8 mouse cellular contexts compared by ENCODE assay signal in genomic region chr10:62885969-62886798, GRCm38 (mm10). TPM values are rescaled to one million over a fixed set of nuclear protein-coding genes. Genes with fewer than 3 reads are reported as not detected.
DNase-seq lines count a peak whose midpoint lies in the region; ATAC-seq and TF ChIP-seq lines count a peak whose summit lies in the region.

No protein-coding gene starts in this region.

- H3K27me3 ChIP-seq in heart, embryonic 16.5 days (ENCODE audit: control insufficient read depth, insufficient read depth, low read length) = no peaks in the 10 kb centered on the region
- no peaks in the 10 kb centered on the region for H3K27me3 ChIP-seq in limb, embryonic 15.5 days

- peak overlapping the region; percentile 78 for H3K9ac ChIP-seq in heart, embryonic 16.5 days (ENCODE audit: low read length)
- peak overlapping the region; percentile 64 for H3K9ac ChIP-seq in limb, embryonic 15.5 days

- DNase-seq in left cerebral cortex, adult 2 months (ENCODE audit: extremely low spot score in 1 of 2, low spot score in 2 of 2) = no peak
- DNase-seq in left cerebral cortex, adult 11 months (ENCODE audit: low spot score) = no peak
- no peak for DNase-seq in left cerebral cortex, adult 18-20 months (ENCODE audit: low spot score in 2 of 2)
- no peak for DNase-seq in right cerebral cortex, adult 18-20 months

- TF ChIP-seq CTCF in left cerebral cortex, adult 2 months (IDR thresholded peaks at IDR 0.05) = no peak

- peak overlapping the region; percentile 50 for H3K4me3 ChIP-seq in left cerebral cortex, adult 2 months
- H3K4me3 ChIP-seq in brown adipose tissue, adult 24 weeks (ENCODE audit: insufficient read depth, low read depth, low read length) = peak overlapping the region; percentile 50
- H3K4me3 ChIP-seq in heart, embryonic 16.5 days (ENCODE audit: low read length) = peak overlapping the region; percentile 75
- peak overlapping the region; percentile 64 for H3K4me3 ChIP-seq in limb, embryonic 15.5 days

- under 1% methylated on average over 38 of the region's 38 CpGs for WGBS in heart, embryonic 16.5 days
- under 1% methylated on average over 38 of the region's 38 CpGs for WGBS in limb, embryonic 15.5 days

- H3K36me3 ChIP-seq in heart, embryonic 16.5 days (ENCODE audit: control insufficient read depth, insufficient read depth) = no peaks in the 10 kb centered on the region
- H3K36me3 ChIP-seq in limb, embryonic 15.5 days = no peaks in the 10 kb centered on the region

- H3K9me3 ChIP-seq in heart, embryonic 16.5 days (replicated peaks; ENCODE audit: control insufficient read depth, low read length) = no peaks in the 10 kb centered on the region
- no peaks in the 10 kb centered on the region for H3K9me3 ChIP-seq in limb, embryonic 15.5 days

- peak; percentile 41 for ATAC-seq in heart, embryonic 16.5 days (replicated peaks; ENCODE audit: extremely low read depth, insufficient read depth, low FRiP score)
- ATAC-seq in limb, embryonic 15.5 days (ENCODE audit: insufficient number of reproducible peaks, low FRiP score, low TSS enrichment, low read depth) = no peak
- ATAC-seq in monocyte, adult 5-6 weeks (replicated peaks; ENCODE audit: insufficient number of reproducible peaks, low FRiP score, low TSS enrichment, poor library complexity, severe bottlenecking) = peak; percentile 68

- peak overlapping the region; percentile 94 for H3K4me2 ChIP-seq in heart, embryonic 16.5 days (ENCODE audit: low read depth, low read length)
- peak overlapping the region; percentile 90 for H3K4me2 ChIP-seq in limb, embryonic 15.5 days

- intact Hi-C loops in left cerebral cortex, adult 2 months (cut with DNase I) = no loop called here

- no peaks in the 10 kb centered on the region for H3K4me1 ChIP-seq in brown adipose tissue, adult 24 weeks (ENCODE audit: control insufficient read depth, insufficient read depth, insufficient read length, low read length)
- H3K4me1 ChIP-seq in heart, embryonic 16.5 days (ENCODE audit: control insufficient read depth, insufficient read depth, low read length) = peaks cover 8% of the 10 kb centered on the region; the same call in 1 of the 2 replicates
- H3K4me1 ChIP-seq in limb, embryonic 15.5 days = peaks cover 6% of the 10 kb centered on the region; the same call in 1 of the 2 replicates

- H3K27ac ChIP-seq in left cerebral cortex, adult 2 months = no peak overlapping the region
- H3K27ac ChIP-seq in brown adipose tissue, adult 24 weeks (replicated peaks; ENCODE audit: low read depth, low read length) = no peak overlapping the region
- H3K27ac ChIP-seq in heart, embryonic 16.5 days (ENCODE audit: low read length) = peak overlapping the region; percentile 83
- peak overlapping the region; percentile 74 for H3K27ac ChIP-seq in limb, embryonic 15.5 days

RNA-seq across cellular contexts. Expression of gene Tet1, which starts 22.6 kb away (rescaled TPM):
- total RNA-seq in left cerebral cortex, adult 2 months (2021) = 10 to 100 TPM; 14.4 to 15.4 TPM
- 0.12 and 0.50 TPM in 2 replicates for polyA plus RNA-seq in brown adipose tissue, adult 24 weeks (2012; ENCODE audit: insufficient read depth, insufficient read length, missing spikeins)
- polyA plus RNA-seq in heart, embryonic 16.5 days (2015; fragmentation: Nextera tagmentation; extraction: Ambion mirVana) = 22.7 and 26.9 TPM in 2 replicates
- polyA plus RNA-seq in limb, embryonic 15.5 days (2015; fragmentation: Nextera tagmentation; extraction: Ambion mirVana) = 22.8 and 24.9 TPM in 2 replicates
- total RNA-seq in monocyte, adult 5-6 weeks (2017) = 0.10 to 3.2 TPM (median 0.85 TPM) in 3 replicates
- 10 to 100 TPM; 12.1 to 12.6 TPM for total RNA-seq in left cerebral cortex, adult 18-20 months (2021)

RNA-seq across cellular contexts. Expression of gene Slc25a16, which starts 34.2 kb away (rescaled TPM):
- total RNA-seq in left cerebral cortex, adult 2 months (2021) = 10 to 100 TPM; 36.4 to 38.5 TPM
- 38.1 and 43.0 TPM in 2 replicates for polyA plus RNA-seq in brown adipose tissue, adult 24 weeks (2012; ENCODE audit: insufficient read depth, insufficient read length, missing spikeins)
- polyA plus RNA-seq in heart, embryonic 16.5 days (2015; fragmentation: Nextera tagmentation; extraction: Ambion mirVana) = 13.8 and 14.0 TPM in 2 replicates
- polyA plus RNA-seq in limb, embryonic 15.5 days (2015; fragmentation: Nextera tagmentation; extraction: Ambion mirVana) = 12.0 and 12.9 TPM in 2 replicates
- total RNA-seq in monocyte, adult 5-6 weeks (2017) = 19.2 to 25.3 TPM (median 20.8 TPM) in 3 replicates
- 10 to 100 TPM; 38.5 to 41.5 TPM for total RNA-seq in left cerebral cortex, adult 18-20 months (2021)

Comparison
In these comparisons a context has a peak if more than half of its experiments do, and no peak if none do; other contexts are left out.
1. H3K27ac ChIP-seq: peak in heart, embryonic 16.5 days (single experiment) and limb, embryonic 15.5 days (single experiment); none in left cerebral cortex, adult 2 months (single experiment) and brown adipose tissue, adult 24 weeks (single experiment).
2. Peak in every context shown above with its lines, with median percentiles within 50 percentile points of each other: H3K4me3 ChIP-seq.